In genomic region chr5:21348366-21348765, GRCm38 (mm10) we compare ENCODE assay signal across 18 mouse cellular contexts. TPM values are rescaled to one million over a fixed set of nuclear protein-coding genes. Genes with fewer than 3 reads are reported as not detected.
A peak's percentile ranks its signal among the peaks of the same experiment; 100 is the strongest.
DNase-seq lines count a peak whose midpoint lies in the region; ATAC-seq and TF ChIP-seq lines count a peak whose summit lies in the region.
"Had no signal": no experiment of that assay in that cellular context is flagged by ENCODE, and none has a peak within 500 bp of the region (broad histone marks: within the 10 kb centered on the region; RNA-seq: fewer than 3 reads in every experiment).

No protein-coding gene starts in this region.

- no peak for ATAC-seq in megakaryocyte, adult 5-6 weeks (ENCODE audit: poor library complexity, severe bottlenecking)
- 0 out of 2 replicates have a peak, but pooled peaks have one; percentile 14 for ATAC-seq in granulocyte monocyte progenitor cell, adult 5-6 weeks (replicated peaks; ENCODE audit: poor library complexity, severe bottlenecking)
- no peak for ATAC-seq in hindbrain, embryonic 13.5 days (ENCODE audit: low FRiP score)
- ATAC-seq: forebrain, embryonic 16.5 days; midbrain, embryonic 15.5 days had no signal

- H3K4me1 ChIP-seq in megakaryocyte, embryonic 14.5 days: peaks cover 9% of the 10 kb centered on the region
- H3K4me1 ChIP-seq in hindbrain, embryonic 13.5 days (replicated peaks): no peaks in the 10 kb centered on the region
- H3K4me1 ChIP-seq: liver, embryonic 13.5 days; lung, embryonic 15.5 days; midbrain, embryonic 15.5 days had no signal

- no peaks in the 10 kb centered on the region for H3K27me3 ChIP-seq in megakaryocyte, embryonic 14.5 days (replicated peaks)
- H3K27me3 ChIP-seq in hindbrain, embryonic 13.5 days: no peaks in the 10 kb centered on the region
- H3K27me3 ChIP-seq: liver, embryonic 13.5 days; lung, embryonic 15.5 days; midbrain, embryonic 15.5 days had no signal

- no peak overlapping the region for H3K9ac ChIP-seq in hindbrain, embryonic 13.5 days
- H3K9ac ChIP-seq: liver, embryonic 13.5 days; lung, embryonic 15.5 days; midbrain, embryonic 15.5 days had no signal

- intact Hi-C loops in gastrocnemius, adult 2 months (cut with DNase I): no loop called here

- H3K27ac ChIP-seq in gastrocnemius, adult 2 months: peak overlapping the region; percentile 70
- H3K27ac ChIP-seq in hindbrain, embryonic 13.5 days: no peak overlapping the region
- H3K27ac ChIP-seq: liver, embryonic 13.5 days; lung, embryonic 15.5 days; midbrain, embryonic 15.5 days had no signal

- no peaks in the 10 kb centered on the region for H3K36me3 ChIP-seq in megakaryocyte, embryonic 14.5 days (replicated peaks; ENCODE audit: low read length)
- H3K36me3 ChIP-seq in hindbrain, embryonic 13.5 days: no peaks in the 10 kb centered on the region
- H3K36me3 ChIP-seq: liver, embryonic 13.5 days; lung, embryonic 15.5 days; midbrain, embryonic 15.5 days had no signal

- TF ChIP-seq CTCF in gastrocnemius, adult 2 months (IDR thresholded peaks at IDR 0.05): no peak

- 90% methylated on average over 7 of the region's 7 CpGs for WGBS in hindbrain, embryonic 13.5 days

- peak; percentile 60 for DNase-seq in gastrocnemius, adult 2 months
- DNase-seq in gastrocnemius, postnatal 4 days (ENCODE audit: low spot score in 2 of 2): no peak
- peak; percentile 54 for DNase-seq in adrenal gland, postnatal 14 days
- no peak for DNase-seq in cerebellum, postnatal 25 days
- DNase-seq: cerebellum, adult 9-11 months; embryo, embryonic 11 days; kidney, adult 8-10 months; kidney, postnatal 36 days; layer of hippocampus, adult 9-11 months; liver, embryonic 13.5 days; spleen, adult 18-20 months had no signal

- H3K4me3 ChIP-seq in gastrocnemius, adult 2 months: no peak overlapping the region
- H3K4me3 ChIP-seq in megakaryocyte, embryonic 14.5 days (replicated peaks): peak overlapping the region; percentile 29
- H3K4me3 ChIP-seq in hindbrain, embryonic 13.5 days: no peak overlapping the region
- H3K4me3 ChIP-seq: liver, embryonic 13.5 days; lung, embryonic 15.5 days; midbrain, embryonic 15.5 days had no signal

- H3K9me3 ChIP-seq in megakaryocyte, embryonic 14.5 days: no peaks in the 10 kb centered on the region
- no peaks in the 10 kb centered on the region for H3K9me3 ChIP-seq in hindbrain, embryonic 13.5 days
- H3K9me3 ChIP-seq: liver, embryonic 13.5 days; lung, embryonic 15.5 days; midbrain, embryonic 15.5 days had no signal

- H3K4me2 ChIP-seq in hindbrain, embryonic 13.5 days: no peak overlapping the region
- H3K4me2 ChIP-seq: liver, embryonic 13.5 days; lung, embryonic 15.5 days; midbrain, embryonic 15.5 days had no signal

RNA-seq across cellular contexts. Expression of gene Fgl2, which starts 24.1 kb away (rescaled TPM):
- 10 to 100 TPM in 1 of 2 experiments, 1 to 10 TPM in 1; 7.8 to 13.8 TPM for total RNA-seq in gastrocnemius, adult 2 months (2021)
- total RNA-seq in gastrocnemius, postnatal 4 days (2021): 1 to 10 TPM; 5.1 to 6.3 TPM
- polyA plus RNA-seq in megakaryocyte, embryonic 14.5 days (2012; ENCODE audit: insufficient read depth, low replicate concordance): 0.71 and 3.3 TPM in 2 replicates
- 40.7 and 48.1 TPM in 2 replicates for total RNA-seq in megakaryocyte, adult 5-6 weeks (2015)
- 47.9 and 49.3 TPM in 2 replicates for total RNA-seq in megakaryocyte, adult 5-6 weeks (2017)
- 5.4 and 8.8 TPM in 2 replicates for total RNA-seq in adrenal gland, postnatal 14 days (2021)
- 37.5 and 40.3 TPM in 2 replicates for total RNA-seq in granulocyte monocyte progenitor cell, adult 5-6 weeks (2014; fragmentation: Nextera tagmentation)
- 85.1 and 89.7 TPM in 2 replicates for total RNA-seq in granulocyte monocyte progenitor cell, adult 5-6 weeks (2017)
- polyA plus RNA-seq in hindbrain, embryonic 13.5 days (2015; fragmentation: Nextera tagmentation; extraction: Ambion mirVana): 4.4 and 4.6 TPM in 2 replicates

Comparison
In these comparisons a context has a peak if more than half of its experiments do, and no peak if none do; other contexts are left out.
1. DNase-seq: peak in gastrocnemius, adult 2 months (single experiment) and adrenal gland, postnatal 14 days (single experiment); none in gastrocnemius, postnatal 4 days (0 of 2) and cerebellum, postnatal 25 days (0 of 2).